ENCODE assay signal across 27 mouse cellular contexts in genomic region chr9:6212862-6213261, GRCm38 (mm10). TPM values are rescaled to one million over a fixed set of nuclear protein-coding genes. Genes with fewer than 3 reads are reported as not detected.
DNase-seq lines count a peak whose midpoint lies in the region; ATAC-seq and TF ChIP-seq lines count a peak whose summit lies in the region.
"Had no signal": no experiment of that assay in that cellular context is flagged by ENCODE, and none has a peak within 500 bp of the region (broad histone marks: within the 10 kb centered on the region; RNA-seq: fewer than 3 reads in every experiment).

No protein-coding gene starts in this region.

- H3K27me3 ChIP-seq in kidney, postnatal 0 days (ENCODE audit: insufficient read depth, low read length), result no peaks in the 10 kb centered on the region
- H3K27me3 ChIP-seq in forebrain, embryonic 10.5 days (ENCODE audit: poor library complexity, severe bottlenecking), result no peaks in the 10 kb centered on the region
- H3K27me3 ChIP-seq: CH12.LX; embryonic facial prominence, embryonic 15.5 days; forebrain, embryonic 12.5 days; forebrain, embryonic 15.5 days; heart, embryonic 12.5 days; heart, embryonic 15.5 days; hindbrain, embryonic 13.5 days had no signal

- peak; percentile 1 for DNase-seq in embryo, embryonic 10.5 days (ENCODE audit: low spot score)
- no peak for DNase-seq in embryo, embryonic 9.5 days (ENCODE audit: extremely low spot score)
- peak; percentile 36 for DNase-seq in kidney, postnatal 0 days (ENCODE audit: low spot score)
- no peak for DNase-seq in kidney, postnatal 36 days
- peak; percentile 3 to 5 for DNase-seq in kidney, postnatal 4 days
- no peak for DNase-seq in kidney, adult 11 months
- DNase-seq in forebrain, embryonic 10.5 days (ENCODE audit: extremely low spot score, low spot score), result no peak
- DNase-seq: adrenal gland, adult 2 months; adrenal gland, postnatal 14 days; cerebellum, adult 11 months; cerebellum, adult 2 months; cerebellum, adult 9-11 months; cerebellum, postnatal 25 days; gastrocnemius, postnatal 25 days; heart, adult 18-20 months; heart, postnatal 36 days had no signal

- H3K9me3 ChIP-seq in kidney, postnatal 0 days (replicated peaks; ENCODE audit: low read length), result no peaks in the 10 kb centered on the region
- no peaks in the 10 kb centered on the region for H3K9me3 ChIP-seq in forebrain, embryonic 10.5 days
- H3K9me3 ChIP-seq: embryonic facial prominence, embryonic 15.5 days; forebrain, embryonic 12.5 days; forebrain, embryonic 15.5 days; G1E; heart, embryonic 12.5 days; heart, embryonic 15.5 days; hindbrain, embryonic 10.5 days; hindbrain, embryonic 13.5 days had no signal

- ATAC-seq in kidney, postnatal 0 days (replicated peaks; ENCODE audit: low FRiP score, low read depth), result no peak
- ATAC-seq: forebrain, embryonic 15.5 days; hindbrain, embryonic 16.5 days had no signal

- no peaks in the 10 kb centered on the region for H3K4me1 ChIP-seq in kidney, postnatal 0 days (replicated peaks; ENCODE audit: insufficient read depth, low read length)
- no peaks in the 10 kb centered on the region for H3K4me1 ChIP-seq in forebrain, embryonic 10.5 days
- H3K4me1 ChIP-seq: embryonic facial prominence, embryonic 15.5 days; forebrain, embryonic 12.5 days; forebrain, embryonic 15.5 days; heart, embryonic 12.5 days; heart, embryonic 15.5 days; hindbrain, embryonic 10.5 days; hindbrain, embryonic 13.5 days had no signal

- no peak overlapping the region for H3K4me2 ChIP-seq in kidney, postnatal 0 days (ENCODE audit: low read length)
- H3K4me2 ChIP-seq: embryonic facial prominence, embryonic 15.5 days; forebrain, embryonic 12.5 days; forebrain, embryonic 15.5 days; heart, embryonic 12.5 days; heart, embryonic 15.5 days; hindbrain, embryonic 13.5 days had no signal

- H3K4me3 ChIP-seq in kidney, postnatal 0 days (replicated peaks; ENCODE audit: low read depth, low read length), result no peak overlapping the region
- H3K4me3 ChIP-seq in forebrain, embryonic 10.5 days, result no peak overlapping the region
- H3K4me3 ChIP-seq: embryonic facial prominence, embryonic 15.5 days; forebrain, embryonic 12.5 days; forebrain, embryonic 15.5 days; heart, embryonic 12.5 days; heart, embryonic 15.5 days; hindbrain, embryonic 10.5 days; hindbrain, embryonic 13.5 days had no signal

- 53% methylated on average over 5 of the region's 5 CpGs for WGBS in kidney, postnatal 0 days
- 78% methylated on average over 5 of the region's 5 CpGs for WGBS in forebrain, embryonic 10.5 days

- no peaks in the 10 kb centered on the region for H3K36me3 ChIP-seq in kidney, postnatal 0 days (ENCODE audit: insufficient read depth, low read length)
- no peaks in the 10 kb centered on the region for H3K36me3 ChIP-seq in forebrain, embryonic 10.5 days (replicated peaks)
- H3K36me3 ChIP-seq: embryonic facial prominence, embryonic 15.5 days; forebrain, embryonic 12.5 days; forebrain, embryonic 15.5 days; G1E; heart, embryonic 12.5 days; heart, embryonic 15.5 days; hindbrain, embryonic 10.5 days; hindbrain, embryonic 13.5 days had no signal

- TF ChIP-seq CTCF in kidney, postnatal 0 days (IDR thresholded peaks at IDR 0.05; ENCODE audit: low read depth), result no peak

- H3K9ac ChIP-seq in kidney, postnatal 0 days (ENCODE audit: low read depth, low read length), result no peak overlapping the region
- H3K9ac ChIP-seq: embryonic facial prominence, embryonic 15.5 days; forebrain, embryonic 12.5 days; forebrain, embryonic 15.5 days; heart, embryonic 12.5 days; heart, embryonic 15.5 days; hindbrain, embryonic 13.5 days had no signal

- H3K27ac ChIP-seq in kidney, postnatal 0 days, result no peak overlapping the region
- H3K27ac ChIP-seq in forebrain, embryonic 10.5 days, result no peak overlapping the region
- H3K27ac ChIP-seq: embryonic facial prominence, embryonic 15.5 days; forebrain, embryonic 12.5 days; forebrain, embryonic 15.5 days; heart, embryonic 15.5 days; hindbrain, embryonic 10.5 days; hindbrain, embryonic 13.5 days had no signal

RNA-seq across cellular contexts. Expression of gene Pdgfd, which starts 44.5 kb away (rescaled TPM):
- polyA plus RNA-seq in kidney, postnatal 0 days (2015; fragmentation: Nextera tagmentation; extraction: Ambion mirVana), result 21.5 and 22.9 TPM in 2 replicates
- polyA plus RNA-seq in forebrain, embryonic 10.5 days (2016; fragmentation: Nextera tagmentation; extraction: Ambion mirVana), result 2.8 and 3.6 TPM in 2 replicates
- polyA plus RNA-seq: G1E had no signal

RNA-seq across cellular contexts. Expression of gene Ddi1, which starts 56.8 kb away (rescaled TPM):
- 0.06 and 0.08 TPM in 2 replicates for polyA plus RNA-seq in kidney, postnatal 0 days (2015; fragmentation: Nextera tagmentation; extraction: Ambion mirVana)
- 0.02 and 0.06 TPM in 2 replicates for polyA plus RNA-seq in forebrain, embryonic 10.5 days (2016; fragmentation: Nextera tagmentation; extraction: Ambion mirVana)
- polyA plus RNA-seq: adrenal gland, adult 2 months; cerebellum, adult 2 months; embryonic facial prominence, embryonic 11.5 days; forebrain, embryonic 12.5 days; forebrain, embryonic 15.5 days; G1E had no signal

Comparison
In these comparisons a context has a peak if more than half of its experiments do, and no peak if none do; other contexts are left out.
1. DNase-seq: peak in embryo, embryonic 10.5 days (single experiment), kidney, postnatal 0 days (single experiment) and kidney, postnatal 4 days (2 of 2); none in embryo, embryonic 9.5 days (single experiment), kidney, postnatal 36 days (0 of 2), kidney, adult 11 months (single experiment) and forebrain, embryonic 10.5 days (single experiment).